Mouse (Mus musculus) liver, adult 10 weeks (tissue): ENCODE measurements around the gene Rrbp1. TPM values are rescaled to one million over a fixed set of nuclear protein-coding genes. Genes with fewer than 3 reads are reported as not detected.

Source experiments
- polyA plus RNA-seq: library from polyadenylated mRNA; stranded (reverse); fragments of 350-450 nt; fragmentation: Illumina TruSeq; extraction: RNeasy Lipid Tissue Mini Kit (QIAGEN cat#74804); gene quantifications from one replicate; pipeline ENCODE4 v1.2.3, GENCODE M21; 2014; ENCODE audit warnings: low read depth, low replicate concordance

The Rrbp1 gene
- 132 TPM for polyA plus RNA-seq

GRCm38 (mm10) chr2:144011080-144011551 lies at the start of gene Rrbp1:
Gene Rrbp1 (minus strand): TSS chr2:144011263.

GRCm38 (mm10) chr2:144032664-144033063 lies 21.6 kb upstream of the Rrbp1 start, which contains the start of gene Banf2:
Gene Banf2 (plus strand): TSS chr2:144033059.

DNA sequence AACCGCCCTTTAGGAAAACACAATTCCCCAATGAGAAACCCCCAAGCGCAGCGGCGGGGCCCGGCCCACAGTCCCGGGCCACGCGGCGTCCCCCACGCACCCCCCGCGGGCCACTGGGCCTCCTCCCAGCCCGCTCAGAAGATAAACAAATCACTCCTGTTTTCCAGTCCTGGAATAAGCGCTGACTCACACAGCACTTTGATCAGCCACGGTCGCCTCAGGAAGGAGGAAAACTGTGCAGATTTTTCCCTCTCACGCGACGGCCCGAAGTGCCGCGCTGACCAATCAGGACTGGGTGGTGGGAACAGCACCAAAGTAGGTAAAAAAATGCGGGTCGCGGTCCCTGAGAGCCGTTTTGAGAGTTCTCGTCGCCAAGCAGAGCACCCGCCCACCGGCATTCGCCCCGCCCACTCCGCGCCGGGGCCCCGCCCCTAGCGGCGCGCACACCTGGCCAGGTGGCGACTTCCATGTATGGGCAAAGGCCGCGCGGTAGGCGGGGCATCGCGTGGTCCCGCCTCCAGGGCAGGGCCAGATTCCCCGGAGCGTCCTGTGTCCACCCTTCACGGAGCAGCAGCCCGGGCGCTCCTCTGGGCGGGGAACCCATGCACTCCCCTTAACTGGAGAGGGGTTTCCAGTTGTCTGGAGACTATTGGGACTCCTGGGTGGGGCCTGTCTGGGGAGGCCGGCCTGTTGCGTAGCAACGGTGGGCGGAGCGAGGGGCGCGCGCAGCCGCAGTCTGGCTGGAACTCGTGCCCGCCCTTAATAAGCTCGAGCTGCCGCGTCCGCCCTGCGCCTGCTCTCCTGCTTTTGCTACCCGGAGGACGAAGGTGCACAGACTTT lies 96.1 kb downstream of the Rrbp1 start, which contains the start of gene Dstn:
TSS of gene Dstn (plus strand) at position 561 of the 840 bp plus-strand sequence.

Other genes starting within 250 kb of the Rrbp1 start
- not detected for gene Bfsp1, start 148.1 kb downstream of the Rrbp1 start, polyA plus RNA-seq
- gene Dstn, start 95.9 kb downstream of the Rrbp1 start, polyA plus RNA-seq = 428 TPM
- not detected for gene Banf2, start 21.8 kb upstream of the Rrbp1 start, polyA plus RNA-seq